ENCODE assay signal across 23 mouse cellular contexts in genomic region chr6:17927746-17928145, GRCm38 (mm10).
A peak's percentile ranks its signal among the peaks of the same experiment; 100 is the strongest.
DNase-seq lines count a peak whose midpoint lies in the region; ATAC-seq lines count a peak whose summit lies in the region.
"Had no signal": no experiment of that assay in that cellular context is flagged by ENCODE, and none has a peak within 500 bp of the region (broad histone marks: within the 10 kb centered on the region; RNA-seq: fewer than 3 reads in every experiment).

No protein-coding gene starts in this region.

- H3K27me3 ChIP-seq in forebrain, embryonic 16.5 days (replicated peaks; ENCODE audit: control insufficient read depth, insufficient read depth, low read length): no peaks in the 10 kb centered on the region
- no peaks in the 10 kb centered on the region for H3K27me3 ChIP-seq in forebrain, embryonic 10.5 days (ENCODE audit: poor library complexity, severe bottlenecking)
- no peaks in the 10 kb centered on the region for H3K27me3 ChIP-seq in neural tube, embryonic 13.5 days
- no peaks in the 10 kb centered on the region for H3K27me3 ChIP-seq in limb, embryonic 10.5 days (ENCODE audit: low read depth, poor library complexity, severe bottlenecking)
- H3K27me3 ChIP-seq: limb, embryonic 15.5 days; liver, embryonic 15.5 days; midbrain, embryonic 12.5 days; neural tube, embryonic 12.5 days; Patski; stomach, embryonic 15.5 days had no signal

- 75% methylated on average over 11 of the region's 11 CpGs for WGBS in forebrain, embryonic 16.5 days
- 89% methylated on average over 11 of the region's 11 CpGs for WGBS in forebrain, embryonic 10.5 days
- WGBS in neural tube, embryonic 13.5 days: 91% methylated on average over 11 of the region's 11 CpGs
- WGBS in limb, embryonic 10.5 days: 70% methylated on average over 11 of the region's 11 CpGs

- no peak for DNase-seq in forebrain, embryonic 10.5 days (ENCODE audit: extremely low spot score, low spot score)
- DNase-seq in neural tube, embryonic 10.5 days (ENCODE audit: extremely low spot score, low spot score): no peak
- peak; percentile 28 for DNase-seq in cerebellum, adult 9-11 months
- DNase-seq in limb, embryonic 10.5 days (ENCODE audit: low spot score): no peak
- no peak for DNase-seq in adrenal gland, postnatal 36 days
- no peak for DNase-seq in spleen, postnatal 36 days (ENCODE audit: low spot score in 2 of 2)
- DNase-seq: kidney, adult 18-20 months; kidney, postnatal 4 days; lung, postnatal 10 days; retina, postnatal 1 day; right cerebral cortex, postnatal 4 days; thymus, adult 18-20 months; thymus, postnatal 4 days had no signal

- H3K27ac ChIP-seq in forebrain, embryonic 16.5 days (ENCODE audit: low read length): no peak overlapping the region
- no peak overlapping the region for H3K27ac ChIP-seq in forebrain, embryonic 10.5 days
- H3K27ac ChIP-seq in neural tube, embryonic 13.5 days (replicated peaks): no peak overlapping the region
- peak overlapping the region; percentile 22; the same call in 1 of the 2 replicates for H3K27ac ChIP-seq in limb, embryonic 10.5 days
- H3K27ac ChIP-seq: hindbrain, postnatal 0 days; limb, embryonic 15.5 days; liver, embryonic 15.5 days; midbrain, embryonic 12.5 days; neural tube, embryonic 12.5 days; stomach, embryonic 15.5 days had no signal

- no peaks in the 10 kb centered on the region; the same call in 1 of the 2 replicates for H3K4me1 ChIP-seq in forebrain, embryonic 16.5 days (replicated peaks; ENCODE audit: control insufficient read depth, insufficient read depth, low read length)
- 0 out of 2 replicates have a peak, but pooled peaks cover 6% of the 10 kb centered on the region for H3K4me1 ChIP-seq in forebrain, embryonic 10.5 days
- H3K4me1 ChIP-seq in neural tube, embryonic 13.5 days (replicated peaks): no peaks in the 10 kb centered on the region; the same call in 1 of the 2 replicates
- H3K4me1 ChIP-seq in limb, embryonic 10.5 days: peaks cover 20% of the 10 kb centered on the region
- H3K4me1 ChIP-seq: liver, embryonic 15.5 days; neural tube, embryonic 12.5 days; stomach, embryonic 15.5 days had no signal

- H3K9me3 ChIP-seq in forebrain, embryonic 16.5 days (ENCODE audit: control insufficient read depth, low read length): no peaks in the 10 kb centered on the region
- H3K9me3 ChIP-seq in forebrain, embryonic 10.5 days: no peaks in the 10 kb centered on the region
- H3K9me3 ChIP-seq in neural tube, embryonic 13.5 days: no peaks in the 10 kb centered on the region
- no peaks in the 10 kb centered on the region for H3K9me3 ChIP-seq in limb, embryonic 10.5 days (replicated peaks)
- H3K9me3 ChIP-seq: limb, embryonic 15.5 days; liver, embryonic 15.5 days; midbrain, embryonic 12.5 days; neural tube, embryonic 12.5 days; stomach, embryonic 15.5 days had no signal

- 0 out of 2 replicates have a peak, but pooled peaks have one; percentile 21 for ATAC-seq in forebrain, embryonic 16.5 days
- ATAC-seq in neural tube, embryonic 13.5 days (ENCODE audit: low read depth): no peak
- ATAC-seq: forebrain, embryonic 14.5 days; hindbrain, postnatal 0 days; Patski had no signal

- H3K9ac ChIP-seq in forebrain, embryonic 16.5 days (replicated peaks; ENCODE audit: low read depth, low read length): no peak overlapping the region
- 0 out of 2 replicates have a peak overlapping the region, but pooled peaks have one; percentile 8 for H3K9ac ChIP-seq in neural tube, embryonic 13.5 days
- H3K9ac ChIP-seq: limb, embryonic 15.5 days; liver, embryonic 15.5 days; midbrain, embryonic 12.5 days; neural tube, embryonic 12.5 days; stomach, embryonic 15.5 days had no signal

- peaks cover 4% of the 10 kb centered on the region; the same call in 1 of the 2 replicates for H3K36me3 ChIP-seq in forebrain, embryonic 16.5 days (ENCODE audit: control insufficient read depth, insufficient read depth)
- H3K36me3 ChIP-seq in forebrain, embryonic 10.5 days (replicated peaks): no peaks in the 10 kb centered on the region
- H3K36me3 ChIP-seq in neural tube, embryonic 13.5 days: peaks cover 23% of the 10 kb centered on the region
- no peaks in the 10 kb centered on the region for H3K36me3 ChIP-seq in limb, embryonic 10.5 days
- H3K36me3 ChIP-seq: limb, embryonic 15.5 days; liver, embryonic 15.5 days; stomach, embryonic 15.5 days had no signal

- no peak overlapping the region for H3K4me3 ChIP-seq in forebrain, embryonic 16.5 days (replicated peaks; ENCODE audit: low read length)
- H3K4me3 ChIP-seq in forebrain, embryonic 10.5 days: no peak overlapping the region
- no peak overlapping the region for H3K4me3 ChIP-seq in neural tube, embryonic 13.5 days
- H3K4me3 ChIP-seq in limb, embryonic 10.5 days: no peak overlapping the region
- H3K4me3 ChIP-seq: limb, embryonic 15.5 days; liver, embryonic 15.5 days; midbrain, embryonic 12.5 days; neural tube, embryonic 12.5 days; stomach, embryonic 15.5 days had no signal

- no peak overlapping the region for H3K4me2 ChIP-seq in forebrain, embryonic 16.5 days (ENCODE audit: low read length)
- no peak overlapping the region for H3K4me2 ChIP-seq in neural tube, embryonic 13.5 days
- H3K4me2 ChIP-seq: limb, embryonic 15.5 days; liver, embryonic 15.5 days; midbrain, embryonic 12.5 days; neural tube, embryonic 12.5 days; stomach, embryonic 15.5 days had no signal
